Mouse (Mus musculus): ENCODE measurements around the gene Cmip.

Cmip gene

DNA sequence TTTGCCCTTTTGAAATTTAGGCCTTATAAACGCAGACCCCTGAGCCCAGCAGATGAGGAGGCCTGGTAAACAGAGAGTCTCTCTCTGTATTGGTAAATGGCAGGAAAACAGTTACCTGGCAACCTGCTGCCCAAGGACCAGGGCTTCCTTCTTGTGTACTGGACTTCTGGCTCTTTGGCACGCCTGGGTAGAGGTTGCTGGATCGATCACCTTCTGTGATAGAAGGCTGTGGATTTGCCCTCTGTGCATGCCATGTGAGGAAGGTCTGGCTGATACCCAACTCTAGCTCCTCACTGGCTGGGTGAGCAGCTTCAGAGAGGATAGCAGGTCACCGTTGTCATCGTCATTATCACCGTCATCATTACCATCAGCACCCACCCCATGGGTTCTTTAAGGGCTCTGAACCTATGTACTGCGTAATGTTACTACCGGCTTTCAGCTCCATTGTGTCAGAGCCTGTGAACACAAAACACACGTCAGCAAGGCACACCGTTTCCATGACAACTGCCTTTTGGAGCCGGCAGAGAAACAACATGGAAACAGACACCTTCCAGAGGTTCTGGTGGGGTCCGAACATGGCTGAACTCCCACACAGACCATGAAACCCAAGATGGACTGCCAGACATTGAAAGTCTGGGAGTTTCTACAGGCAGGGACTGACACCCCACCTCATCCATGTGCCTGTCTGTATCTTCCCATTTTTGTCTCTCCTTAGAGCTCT is 98.4 kb downstream of the Cmip start:
- DNase-seq: no peak

DNA sequence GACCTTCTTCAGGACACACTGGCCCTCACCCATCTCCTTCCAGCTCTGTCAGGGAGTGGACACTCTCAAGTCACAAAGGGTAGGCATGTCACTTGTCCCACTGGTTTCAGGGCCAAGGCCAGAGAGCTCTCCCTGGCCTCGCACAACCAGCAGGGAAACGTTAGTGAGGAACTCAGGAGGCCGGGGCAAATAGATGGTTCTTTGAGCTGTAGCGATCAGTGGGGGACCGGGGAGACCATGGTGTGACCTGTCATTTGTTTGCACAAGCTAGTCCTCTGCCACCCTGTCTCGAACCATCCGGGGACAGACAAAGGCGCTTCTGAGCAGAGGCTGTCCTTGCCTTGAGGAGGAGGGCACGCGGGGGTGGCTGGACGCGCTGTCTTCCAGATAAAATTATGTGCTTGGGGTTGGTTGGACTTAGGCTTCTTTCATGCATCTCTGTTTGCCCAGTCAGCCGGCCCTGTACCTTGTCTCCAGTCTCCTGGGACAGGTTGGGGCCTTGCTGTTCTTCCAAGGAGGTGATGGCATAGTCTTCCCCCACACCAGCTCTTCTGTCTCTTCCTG is 99.3 kb downstream of the Cmip start:
- DNase-seq: no peak

DNA sequence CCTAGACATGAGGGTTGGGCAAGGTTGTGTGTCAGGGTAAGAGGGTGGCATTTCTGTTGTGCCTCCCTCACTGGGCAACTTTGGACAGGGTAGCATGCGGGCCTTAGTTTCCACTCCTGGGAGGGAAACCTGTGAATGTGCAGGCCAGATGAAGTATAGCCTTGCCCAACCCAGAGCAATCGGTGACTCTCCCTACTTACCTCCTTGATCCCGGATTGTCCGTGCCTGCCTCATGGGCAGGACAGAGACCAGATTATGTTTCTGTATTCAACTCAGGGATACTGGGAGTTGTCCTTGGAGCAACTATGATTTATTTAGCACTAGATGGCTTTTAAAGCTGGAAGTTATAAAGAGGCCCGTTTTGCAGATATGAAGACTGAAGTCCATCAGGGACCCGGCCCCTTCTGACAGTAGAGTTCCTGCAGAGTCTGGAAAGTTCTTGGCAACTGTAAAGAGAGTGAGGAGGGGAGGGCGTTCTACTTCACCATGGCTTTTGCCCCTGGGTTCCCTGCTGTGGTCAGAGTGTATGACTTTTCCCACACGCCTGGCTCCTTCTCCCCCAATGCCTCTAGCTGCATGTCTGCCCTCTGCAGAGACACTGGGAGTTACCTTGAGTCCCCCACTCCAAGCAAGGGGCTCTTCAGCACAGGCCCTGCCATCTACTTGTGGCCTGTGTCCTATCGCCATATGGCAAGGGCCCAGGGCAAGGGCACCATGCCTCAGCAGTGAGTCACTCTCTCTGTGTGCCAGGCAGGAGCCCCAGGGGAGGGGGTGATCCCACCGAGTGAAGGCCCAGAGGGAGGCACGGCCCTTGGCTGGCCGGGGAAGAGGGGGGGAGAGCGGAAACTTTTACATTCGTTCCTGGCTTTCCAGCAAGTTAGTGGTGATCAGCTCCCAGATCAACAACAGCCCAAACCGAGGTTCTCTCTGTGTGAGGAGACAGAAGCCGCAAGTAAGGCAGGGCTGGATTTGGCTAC is 100.9 kb downstream of the Cmip start:
- peak in 1 of 2 experiments; percentile 49 for DNase-seq

DNA sequence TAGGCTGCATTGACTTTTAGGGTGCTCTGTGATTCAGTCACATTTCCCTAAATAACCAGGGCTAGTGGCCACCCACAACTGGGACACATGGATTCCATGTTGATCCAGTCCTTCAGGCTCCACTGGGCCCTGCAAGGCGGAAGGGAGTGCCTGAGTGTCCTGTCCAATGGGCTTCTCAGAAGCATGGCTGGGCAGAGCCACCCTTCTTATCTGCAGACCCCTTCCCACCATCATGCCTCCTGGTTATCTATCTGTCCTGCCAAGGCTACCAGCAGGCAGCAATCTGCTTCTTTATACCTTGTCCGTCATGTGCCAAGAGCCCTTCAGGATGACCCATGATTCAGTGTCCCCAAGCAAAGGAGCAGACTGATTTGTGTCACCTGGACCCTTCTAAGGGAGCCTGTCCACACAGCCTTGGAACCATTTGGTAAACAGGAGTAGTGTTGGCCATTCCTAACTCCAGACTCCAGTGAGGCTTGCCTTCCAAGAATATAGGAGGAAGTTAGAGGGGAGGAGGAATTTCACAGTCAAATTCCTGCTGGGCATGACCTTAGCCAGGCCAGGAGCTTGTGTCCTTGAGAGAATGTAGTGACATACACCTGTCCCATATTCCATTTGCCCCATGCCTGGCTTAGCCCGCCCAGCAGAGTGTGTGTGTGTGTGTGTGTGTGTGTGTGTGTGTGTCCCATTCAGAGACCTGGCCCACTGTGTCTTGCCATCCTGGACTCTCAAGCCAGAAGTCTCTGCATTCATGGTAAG is 103.5 kb downstream of the Cmip start:
- DNase-seq: no peak

DNA sequence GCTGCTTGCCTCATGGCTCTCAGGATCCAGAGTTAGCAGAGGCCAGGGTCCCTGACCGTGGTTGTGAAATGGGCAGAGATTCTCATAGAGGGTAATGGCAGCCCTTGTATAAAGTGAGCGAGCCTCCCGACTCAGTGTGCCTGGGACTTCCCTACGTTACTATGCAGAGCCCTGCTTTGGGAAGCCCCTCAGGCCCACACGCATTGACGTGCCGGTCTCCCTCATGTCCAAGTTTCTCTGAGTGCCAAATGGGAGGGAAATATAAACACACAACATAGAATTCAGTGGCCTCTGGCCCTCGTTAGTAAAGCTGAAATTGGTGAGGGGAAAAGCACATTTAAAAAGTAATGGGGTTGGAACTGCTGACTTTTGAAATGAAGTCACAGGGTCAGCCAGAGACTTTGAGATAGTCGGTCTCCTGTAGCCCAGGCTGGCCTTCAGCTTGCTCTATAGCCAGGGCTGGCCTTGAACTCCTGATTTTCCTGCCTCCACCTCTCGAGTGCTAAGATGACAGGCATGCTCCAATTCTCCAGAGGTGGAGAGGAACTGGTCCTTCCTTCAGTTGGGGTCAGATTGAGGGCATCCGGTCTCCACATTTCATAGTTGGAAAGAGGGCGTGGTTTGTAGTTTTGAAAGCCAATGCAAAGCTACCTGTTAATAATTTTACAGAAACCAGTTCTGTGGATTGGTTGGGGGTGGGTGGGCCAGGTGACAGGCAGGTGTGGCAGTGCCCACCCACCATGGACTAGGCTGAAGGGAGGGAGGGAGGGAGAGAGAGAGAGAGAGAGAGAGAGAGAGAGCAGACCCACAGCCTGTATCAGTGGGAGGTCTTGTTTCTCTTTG is 105.0 kb downstream of the Cmip start:
- no peak for DNase-seq

DNA sequence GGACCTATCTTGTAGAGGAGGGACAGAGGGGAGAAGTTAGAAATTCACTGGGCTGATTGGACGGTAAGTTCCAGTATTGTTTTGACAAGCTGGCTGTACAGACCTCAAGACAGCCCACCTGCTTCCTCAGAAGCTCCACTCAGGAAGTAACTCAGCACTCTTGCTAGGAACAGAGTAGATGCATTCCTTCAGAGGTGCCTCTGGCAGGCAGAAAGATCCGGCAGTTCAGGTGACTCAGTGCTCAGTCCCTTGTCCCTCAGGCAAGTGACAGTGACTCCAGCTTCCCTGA is 105.5 kb downstream of the Cmip start:
- no peak for DNase-seq

DNA sequence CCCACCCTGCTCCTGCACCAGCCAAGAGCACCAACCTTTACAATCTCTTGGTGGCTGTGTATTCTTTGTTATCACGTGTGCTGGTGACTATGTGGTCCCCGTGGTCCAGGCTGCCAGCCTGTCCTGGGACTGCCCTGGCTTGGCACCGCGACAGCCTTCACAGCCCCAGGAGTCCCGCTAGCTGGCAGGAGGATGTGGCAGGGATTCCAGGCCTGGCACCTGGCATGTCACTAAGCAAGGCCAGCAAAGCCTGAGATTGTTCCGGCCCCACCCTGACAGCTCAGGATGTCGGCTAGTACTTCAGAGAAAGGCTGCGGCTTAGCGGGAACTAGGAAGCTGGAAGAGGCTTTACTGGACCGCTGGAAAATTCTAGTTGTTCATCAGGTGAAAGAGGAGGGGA is 106.4 kb downstream of the Cmip start:
- DNase-seq: peak; percentile 90 to 93

DNA sequence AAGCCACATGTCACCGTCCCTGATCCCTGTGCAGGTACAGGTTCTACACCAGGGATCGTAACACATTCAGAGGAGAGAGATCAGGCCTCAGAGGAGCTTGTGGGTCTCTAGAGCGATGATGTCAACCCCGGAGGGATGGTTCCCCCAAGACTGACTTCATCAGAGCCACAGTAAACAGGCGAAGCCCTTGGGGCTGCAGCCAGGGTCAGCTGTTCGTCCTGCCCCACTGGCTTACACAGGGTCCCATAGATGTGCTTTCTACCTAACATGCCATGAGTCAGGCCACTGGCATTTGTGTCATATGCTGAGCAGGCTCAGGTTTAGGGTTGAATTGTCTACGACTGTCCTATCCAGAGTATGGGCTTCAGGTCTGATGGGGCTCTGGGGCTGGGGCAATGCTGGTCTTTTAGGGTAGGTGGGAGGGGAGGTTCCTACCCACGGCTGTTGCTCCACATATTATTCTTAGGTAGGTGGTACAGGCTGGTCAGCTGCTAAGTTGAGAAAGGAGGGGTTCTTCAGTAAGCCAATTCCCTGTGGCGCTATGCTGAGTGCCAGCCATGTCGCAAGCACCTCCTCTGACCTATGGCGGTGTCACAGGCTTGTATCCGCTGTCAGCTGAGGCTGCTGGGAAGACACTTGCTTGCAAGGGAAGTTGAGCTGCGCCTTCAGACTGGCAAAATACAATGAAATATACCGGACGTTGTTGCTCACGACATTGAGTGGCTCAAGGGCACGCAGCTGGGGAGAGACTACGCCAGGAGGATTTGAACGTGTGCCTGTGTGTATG is 107.7 kb downstream of the Cmip start:
- no peak for DNase-seq

DNA sequence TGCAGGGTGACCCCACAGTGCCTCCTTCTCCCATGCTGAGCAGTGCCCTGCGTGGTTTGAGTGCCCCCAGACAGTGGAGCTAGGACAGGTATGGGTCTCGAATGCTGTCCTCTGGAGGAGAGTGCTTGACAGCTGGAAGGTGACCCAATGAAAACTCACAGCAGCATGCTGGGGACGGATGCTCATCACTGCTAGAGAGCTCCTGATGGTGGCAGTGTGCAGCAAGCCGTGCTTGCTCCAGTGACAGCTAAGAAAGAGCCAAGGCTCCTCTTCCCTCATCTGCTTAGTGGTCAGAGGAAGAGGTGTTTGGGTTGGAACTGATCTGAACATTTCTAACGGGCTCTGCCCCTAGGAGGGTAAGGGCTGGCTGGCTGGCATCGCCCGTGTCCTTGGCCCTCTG is 109.6 kb downstream of the Cmip start:
- peak in 1 of 2 experiments; percentile 36 for DNase-seq

DNA sequence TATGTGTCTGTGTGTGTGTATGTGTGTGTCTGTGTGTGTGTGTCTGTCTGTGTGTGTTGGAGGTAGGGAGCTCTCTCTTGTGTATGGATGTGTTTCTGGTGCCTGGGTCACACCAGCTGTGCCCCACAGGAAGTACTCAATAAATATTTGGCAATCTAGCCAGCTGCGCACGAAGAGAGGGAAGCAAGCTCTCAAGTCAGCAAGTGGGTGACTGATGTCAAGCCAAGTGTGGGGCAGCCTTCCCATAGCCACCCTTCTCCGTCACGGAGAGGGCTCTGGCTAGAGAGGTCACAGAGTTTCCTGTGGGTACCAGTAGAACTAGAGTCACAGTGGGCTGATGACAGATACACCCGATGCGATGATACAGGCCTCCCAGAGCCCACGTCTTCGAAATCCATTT is 110.6 kb downstream of the Cmip start:
- no peak for DNase-seq

DNA sequence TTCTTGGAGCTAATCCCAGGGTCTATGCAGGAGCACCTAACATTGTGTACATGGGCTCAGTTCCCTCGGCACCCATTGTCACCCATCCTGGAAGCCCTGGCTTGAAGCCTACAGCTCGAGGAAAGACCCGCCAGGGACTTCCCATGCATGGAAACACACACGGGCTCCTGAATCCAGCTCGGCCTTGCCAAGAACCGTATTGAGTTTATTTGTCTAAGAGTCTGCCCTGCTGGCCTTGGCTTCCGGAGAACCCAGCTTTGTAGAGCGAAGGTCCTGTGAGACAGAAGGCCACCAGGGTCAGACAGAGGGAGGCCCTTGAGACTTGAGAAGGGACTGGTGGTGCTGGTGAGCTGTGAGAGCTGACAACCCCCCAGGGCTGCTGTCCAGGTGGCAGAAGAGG is 111.9 kb downstream of the Cmip start:
- DNase-seq: no peak

DNA sequence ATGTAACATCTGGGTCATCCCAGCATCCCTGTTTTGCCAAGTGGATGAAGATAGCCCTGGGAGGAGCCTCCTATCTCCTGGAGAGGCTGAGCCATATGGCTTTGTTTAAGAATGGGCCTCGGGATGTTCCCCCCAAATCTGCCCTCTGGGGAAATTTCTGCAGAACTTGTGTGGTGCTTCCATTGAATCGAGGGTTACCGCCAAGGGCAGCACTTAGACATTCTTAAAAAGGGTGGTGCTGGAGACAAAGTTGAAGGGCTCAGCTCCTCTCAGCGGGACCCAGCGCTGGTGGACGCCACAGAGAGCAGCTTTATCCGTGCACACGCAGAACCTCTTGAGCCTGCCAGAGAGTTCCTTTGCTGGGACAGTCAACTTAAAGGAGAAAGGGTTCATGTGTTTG is 113.1 kb downstream of the Cmip start:
- no peak for DNase-seq

DNA sequence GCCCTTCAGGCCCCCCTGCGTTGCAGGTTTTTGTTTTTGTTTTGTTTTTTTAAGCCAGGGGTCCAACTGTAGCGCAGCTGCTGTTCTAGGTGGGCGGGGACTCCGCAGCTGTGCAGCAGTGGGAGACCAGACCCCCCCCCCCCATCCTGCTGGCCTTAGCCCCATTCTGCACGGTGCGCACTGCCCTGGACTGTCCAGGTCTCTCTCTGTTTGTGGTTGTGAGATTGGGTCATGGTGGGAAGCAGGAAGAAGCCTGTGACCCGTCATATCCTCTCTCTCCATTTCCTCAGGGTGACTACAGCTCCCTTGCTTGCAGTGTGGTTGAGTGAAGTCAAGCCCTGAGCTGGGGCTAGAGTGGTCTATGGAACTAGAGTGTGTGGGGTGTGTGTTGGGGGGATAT is 114.3 kb downstream of the Cmip start:
- DNase-seq: no peak

DNA sequence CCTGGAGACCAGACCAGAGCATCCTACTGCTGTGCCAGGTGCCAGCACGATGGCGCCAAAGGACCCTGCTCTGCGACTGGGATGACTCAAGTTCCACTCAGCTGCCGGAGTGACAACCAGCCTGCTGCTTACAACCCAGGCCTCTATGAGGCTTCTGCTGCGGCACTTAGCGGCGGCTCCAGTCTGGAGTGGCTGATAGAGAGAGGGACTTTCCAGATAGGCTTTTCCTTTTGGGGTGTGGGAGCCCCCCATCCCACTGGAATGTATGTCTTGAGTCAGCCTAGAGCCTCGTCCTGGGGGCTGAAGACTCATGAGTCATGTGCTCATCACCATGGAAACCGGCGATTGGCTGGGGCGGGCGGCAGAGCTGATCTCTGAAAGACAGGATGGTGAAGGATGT is 115.2 kb downstream of the Cmip start:
- DNase-seq: no peak

DNA sequence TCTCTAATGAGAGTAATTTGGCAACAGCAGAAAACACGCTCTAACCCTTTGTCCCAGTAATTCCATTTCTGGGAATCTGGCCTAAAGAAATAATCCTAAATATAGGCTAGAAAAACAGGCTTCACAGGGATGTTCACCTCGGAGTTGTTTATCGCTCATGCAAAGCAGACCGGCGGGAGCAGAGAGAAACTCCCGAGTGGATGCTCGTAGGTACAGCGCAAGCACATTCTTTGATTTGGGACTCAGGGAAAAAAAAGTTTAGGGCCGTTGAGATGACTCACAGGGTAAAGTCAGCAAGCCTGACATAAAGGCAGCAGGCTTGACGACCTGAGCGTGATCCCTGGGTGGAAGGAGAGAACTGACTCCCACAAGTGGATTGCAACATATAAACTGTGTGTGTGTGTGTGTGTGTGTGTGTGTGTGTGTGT is 116.2 kb downstream of the Cmip start:
- DNase-seq: no peak

DNA sequence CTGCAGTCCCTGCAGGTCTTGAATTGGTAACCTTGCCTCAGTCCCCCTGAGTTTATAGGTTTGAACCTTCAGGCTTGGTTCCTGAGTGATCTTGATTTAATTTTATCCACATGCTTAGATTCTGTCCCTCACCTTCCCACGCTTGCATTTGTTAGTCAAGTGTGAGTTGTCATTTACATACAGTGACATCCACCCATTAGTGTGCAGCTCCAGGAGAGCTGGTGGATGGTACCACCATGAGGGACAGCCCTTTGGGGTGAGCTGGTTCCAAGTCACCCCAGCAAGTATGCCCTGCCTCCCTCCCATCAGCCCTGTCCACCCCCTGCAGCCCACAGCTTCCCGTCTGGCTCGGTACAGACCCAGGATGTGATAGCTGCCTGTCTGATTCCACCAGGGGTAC is 117.2 kb downstream of the Cmip start:
- no peak for DNase-seq

DNA sequence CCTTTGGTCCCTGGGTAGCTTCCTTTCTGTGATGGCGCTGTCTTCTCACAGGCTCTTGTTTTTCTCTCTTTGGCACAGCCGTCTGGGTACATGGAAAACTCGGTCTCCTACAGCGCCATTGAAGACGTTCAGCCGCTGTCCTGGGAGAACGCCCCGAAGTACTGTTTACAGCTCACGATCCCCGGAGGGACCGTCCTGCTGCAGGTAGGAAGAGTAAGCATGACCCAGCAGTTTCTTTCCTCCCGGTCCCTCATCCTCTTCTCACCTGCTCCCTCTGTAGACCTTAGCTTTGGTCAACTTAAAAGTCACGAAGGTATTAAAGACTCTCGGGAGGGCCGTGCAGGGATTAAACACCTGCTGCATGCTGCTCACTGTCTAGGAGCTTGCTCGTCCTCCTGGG is 120.1 kb downstream of the Cmip start:
- DNase-seq: no peak

DNA sequence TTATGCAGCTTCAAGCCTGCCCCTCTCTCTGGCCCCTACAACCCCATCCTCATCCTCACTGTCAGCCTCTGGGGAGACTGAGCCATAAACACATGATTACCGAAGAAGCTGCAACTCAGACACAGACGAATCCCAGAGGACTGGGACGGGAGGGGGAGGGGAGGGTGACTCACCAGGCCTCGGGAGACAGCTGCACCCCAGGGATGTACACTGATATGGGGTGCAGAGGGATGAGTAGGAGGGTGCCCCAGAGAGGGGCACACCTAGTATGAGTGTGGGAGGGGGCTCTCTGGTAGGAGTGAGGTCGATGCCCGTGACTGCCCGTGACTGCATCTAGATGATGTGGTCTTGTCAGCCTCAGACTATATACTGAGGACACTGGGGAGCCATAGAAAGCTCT is 121.8 kb downstream of the Cmip start:
- DNase-seq: no peak

DNA sequence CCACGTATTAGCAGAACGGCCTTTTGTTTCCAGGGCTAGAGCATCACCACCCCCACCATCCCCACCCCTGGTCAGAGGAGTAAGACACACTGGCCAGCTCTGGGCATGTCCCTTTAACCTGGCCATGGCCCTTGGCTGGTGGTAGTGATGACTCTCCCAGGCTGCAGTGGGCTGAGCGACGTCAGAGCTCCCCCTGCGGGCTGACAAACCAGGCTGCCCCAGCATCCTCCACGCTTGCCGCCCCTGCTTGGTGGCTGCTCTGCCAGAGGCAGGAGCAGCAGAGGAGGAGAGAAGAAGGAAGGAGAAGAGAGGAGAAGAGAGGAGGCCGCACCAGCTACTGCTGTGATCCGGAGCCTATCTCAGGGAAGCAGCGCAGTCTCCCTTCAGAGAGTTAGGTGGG is 122.3 kb downstream of the Cmip start:
- peak; percentile 40 to 56 for DNase-seq

DNA sequence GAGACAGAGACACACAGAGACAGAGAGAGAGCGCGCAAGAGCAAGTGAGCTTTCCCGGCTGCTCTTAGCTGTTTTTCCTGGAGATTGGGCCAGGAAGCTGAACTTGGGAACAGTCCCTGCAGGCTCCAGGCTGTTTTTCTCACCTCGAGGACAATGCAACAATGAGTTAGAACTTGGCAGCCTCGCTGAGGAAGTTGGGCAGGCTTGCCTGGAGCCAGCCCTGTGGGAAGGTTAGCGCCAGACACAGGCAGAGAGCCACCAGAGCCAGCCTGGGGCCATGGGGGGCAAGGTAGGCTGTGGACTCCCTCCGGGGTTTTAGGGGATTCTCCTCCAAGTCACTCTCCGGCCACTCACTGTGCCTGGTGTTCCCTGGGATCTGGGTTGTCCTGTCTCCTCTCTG is 123.9 kb downstream of the Cmip start:
- peak; percentile 70 for DNase-seq

DNA sequence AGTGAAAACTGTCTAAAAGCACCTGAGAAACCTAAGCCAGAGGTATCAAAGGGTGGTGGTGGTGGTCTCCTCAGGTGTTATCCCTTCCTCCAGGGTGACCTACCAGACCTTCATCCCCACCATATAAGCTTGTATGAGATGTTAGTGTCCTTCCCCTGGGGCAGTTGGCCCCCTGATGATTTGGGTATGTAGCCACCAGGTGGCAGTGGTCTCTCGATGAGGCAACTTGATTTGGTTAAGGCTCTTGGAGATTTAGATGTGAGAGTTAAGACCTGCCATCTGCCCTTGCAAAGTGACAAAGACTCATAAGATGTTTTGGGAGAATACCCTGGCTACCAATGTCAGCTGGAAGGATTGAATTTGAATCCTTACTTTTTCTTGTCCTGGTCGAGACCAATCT is 129.3 kb downstream of the Cmip start:
- peak in 1 of 2 experiments; percentile 40 for DNase-seq

Data from cerebellum, postnatal 25 days (tissue).